Mouse (Mus musculus): ENCODE data around the gene Vwa5b1. TPM values are rescaled to one million over a fixed set of nuclear protein-coding genes. Genes with fewer than 3 reads are reported as not detected.
A peak's percentile ranks its signal among the peaks of the same experiment; 100 is the strongest.

Vwa5b1 gene
- polyA plus RNA-seq (2016; fragmentation: Nextera tagmentation; extraction: Ambion mirVana): 0.01 and 0.14 TPM in 2 replicates

DNA sequence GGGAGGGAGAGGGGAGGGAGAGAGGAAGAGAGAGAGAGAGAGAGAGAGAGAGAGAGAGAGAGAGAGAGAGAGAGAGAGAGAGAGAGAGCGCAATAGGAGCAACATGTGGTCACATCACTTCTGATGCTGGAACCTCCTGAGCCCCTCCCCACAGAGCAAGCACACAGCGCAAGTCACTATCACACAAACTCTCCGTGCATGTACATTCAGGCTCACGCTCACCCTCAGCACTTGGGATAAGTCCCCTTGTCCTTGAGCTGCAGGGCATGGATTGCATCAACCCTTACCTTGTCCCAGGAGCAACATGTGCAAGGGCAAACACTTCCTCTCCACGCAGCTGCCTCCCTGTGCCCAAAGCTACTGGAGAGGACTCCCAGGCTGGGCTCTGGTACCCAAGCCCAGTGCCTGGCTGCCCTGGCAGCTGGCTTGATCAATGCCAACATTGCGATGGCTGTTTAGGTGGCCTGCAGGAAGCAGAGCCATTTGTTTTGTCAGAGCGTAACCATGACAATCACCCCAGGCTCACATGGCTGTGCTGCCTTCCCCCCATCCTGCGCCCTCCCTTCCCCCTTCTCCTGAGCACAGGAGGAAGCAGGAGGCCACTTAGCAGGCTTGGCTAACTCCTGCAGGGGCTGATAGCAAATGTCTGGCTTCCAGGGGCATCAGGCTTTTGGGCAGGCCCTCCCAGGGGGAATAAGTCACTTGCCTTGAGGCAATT is at the start of gene Vwa5b1:
Gene Vwa5b1 (minus strand): TSS at position 457 of the 718 bp plus-strand sequence.
- WGBS: 12% methylated on average over 8 of the region's 8 CpGs
- no peak within 1 kb of the TSS for H3K4me3 ChIP-seq
- peaks cover 16% of the 10 kb centered on the region for H3K4me1 ChIP-seq
- H3K36me3 ChIP-seq: no peaks in the 10 kb centered on the region
- H3K27me3 ChIP-seq (ENCODE audit: insufficient read depth, poor library complexity, severe bottlenecking): peaks cover 9% of the 10 kb centered on the region
- H3K27ac ChIP-seq: peak within 1 kb of the TSS; percentile 16; the same call in 1 of the 2 replicates
- DNase-seq (ENCODE audit: low spot score): no peak
- no peaks in the 10 kb centered on the region for H3K9me3 ChIP-seq

DNA sequence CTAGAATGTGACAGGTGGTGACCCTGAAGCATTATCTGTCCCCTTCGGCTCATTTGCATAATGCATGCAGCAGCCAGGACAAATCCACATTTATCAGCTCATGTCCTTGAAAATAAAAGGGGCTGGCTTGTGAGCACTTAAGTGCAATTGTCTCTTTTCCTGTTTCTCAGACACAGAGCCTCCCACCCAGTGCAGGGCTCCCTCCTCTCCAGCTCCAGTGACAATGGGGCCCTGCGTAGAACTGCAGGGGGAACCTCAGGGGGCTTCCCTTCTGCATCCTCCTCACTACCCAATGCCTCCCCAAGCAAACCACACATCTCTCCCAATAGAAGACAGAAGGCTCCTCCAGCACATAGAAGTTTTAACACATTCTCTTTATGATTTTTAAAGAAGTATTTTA is 47.1 kb upstream of the Vwa5b1 start:
- H3K27me3 ChIP-seq (ENCODE audit: insufficient read depth, poor library complexity, severe bottlenecking): peaks cover 51% of the 10 kb centered on the region
- no peaks in the 10 kb centered on the region for H3K4me1 ChIP-seq
- 54% methylated on average over 2 of the region's 2 CpGs for WGBS
- no peak for DNase-seq (ENCODE audit: low spot score)
- no peak overlapping the region for H3K27ac ChIP-seq
- H3K4me3 ChIP-seq: no peak overlapping the region
- H3K9me3 ChIP-seq: no peaks in the 10 kb centered on the region
- H3K36me3 ChIP-seq: no peaks in the 10 kb centered on the region

DNA sequence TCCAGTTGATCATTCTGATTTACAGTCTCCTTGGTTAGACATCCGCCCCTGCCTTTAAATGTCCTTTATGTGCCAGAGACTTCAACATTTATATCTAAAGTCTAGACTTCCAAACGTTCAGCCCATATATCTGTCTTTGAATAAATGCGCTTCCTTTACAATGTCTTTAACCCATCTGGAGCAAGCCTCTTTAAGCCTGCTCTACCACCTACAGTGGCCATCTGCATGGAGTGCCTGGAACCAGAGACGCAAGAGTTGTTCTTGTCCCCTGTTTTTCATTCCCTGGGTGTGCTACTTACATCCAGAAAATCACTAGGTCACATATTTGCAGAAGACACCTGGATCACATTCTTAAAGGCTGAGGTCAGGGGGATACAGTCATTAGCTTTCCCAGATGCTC is 44.4 kb upstream of the Vwa5b1 start:
- peaks cover 46% of the 10 kb centered on the region for H3K27me3 ChIP-seq (ENCODE audit: insufficient read depth, poor library complexity, severe bottlenecking)
- H3K4me3 ChIP-seq: no peak overlapping the region
- no peaks in the 10 kb centered on the region for H3K9me3 ChIP-seq
- H3K4me1 ChIP-seq: no peaks in the 10 kb centered on the region
- H3K36me3 ChIP-seq: no peaks in the 10 kb centered on the region
- DNase-seq (ENCODE audit: low spot score): no peak
- no peak overlapping the region for H3K27ac ChIP-seq
- 71% methylated on average over 4 of the region's 4 CpGs for whole genome bisulfite sequencing

DNA sequence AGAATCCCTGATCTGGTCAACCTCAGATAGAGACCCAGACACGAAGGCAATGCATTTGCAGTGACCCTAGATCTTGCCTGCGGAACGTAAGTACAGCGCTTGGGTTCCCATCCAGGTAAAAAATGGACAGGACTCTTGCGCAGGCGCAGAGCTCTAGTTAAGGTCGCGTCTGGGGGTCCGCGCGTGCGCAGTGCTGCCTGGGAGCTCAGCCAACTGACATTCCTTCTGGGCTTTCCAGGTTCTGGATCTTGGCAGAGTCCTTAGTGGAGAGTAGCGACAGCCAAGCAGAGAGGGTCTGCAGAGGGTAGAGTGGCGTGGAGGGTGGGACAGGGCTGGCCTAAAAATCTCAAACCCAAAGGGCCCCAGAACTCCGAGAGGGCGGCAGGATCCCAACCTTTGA is 41.9 kb upstream of the Vwa5b1 start:
- no peak for DNase-seq (ENCODE audit: low spot score)
- Histone ChIP-seq H3K9me3 (no peaks in the 10 kb centered on the region), H3K4me3 (no peak overlapping the region), H3K27ac (no peak overlapping the region), H3K36me3 (no peaks in the 10 kb centered on the region), H3K27me3 (ENCODE audit: insufficient read depth, poor library complexity, severe bottlenecking) (peaks cover 37% of the 10 kb centered on the region), H3K4me1 (no peaks in the 10 kb centered on the region)
- WGBS: 23% methylated on average over 16 of the region's 16 CpGs

DNA sequence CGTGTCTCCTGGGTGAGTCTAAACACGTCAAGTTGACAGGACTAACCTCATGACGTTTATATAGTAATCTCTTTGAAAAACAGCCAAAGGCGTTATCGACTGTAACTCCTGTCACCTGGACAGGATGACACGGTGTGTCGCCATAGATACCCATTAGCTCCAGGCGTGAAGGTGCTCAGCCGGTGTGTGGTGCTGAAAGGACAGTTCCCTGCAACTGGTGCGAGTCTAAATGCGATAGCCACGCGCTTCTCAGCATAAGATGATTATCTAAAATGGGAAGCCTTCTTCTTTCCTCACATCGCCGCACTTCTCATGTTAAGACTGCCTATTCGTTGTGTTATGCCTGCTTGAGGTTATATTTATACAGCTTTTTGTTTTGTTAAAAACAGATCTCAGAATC is 40.8 kb upstream of the Vwa5b1 start:
- WGBS: 10% methylated on average over 16 of the region's 16 CpGs
- Histone ChIP-seq H3K4me3 (no peak overlapping the region), H3K36me3 (no peaks in the 10 kb centered on the region), H3K4me1 (no peaks in the 10 kb centered on the region), H3K27me3 (ENCODE audit: insufficient read depth, poor library complexity, severe bottlenecking) (peaks cover 36% of the 10 kb centered on the region), H3K9me3 (no peaks in the 10 kb centered on the region), H3K27ac (no peak overlapping the region)
- no peak for DNase-seq (ENCODE audit: low spot score)

DNA sequence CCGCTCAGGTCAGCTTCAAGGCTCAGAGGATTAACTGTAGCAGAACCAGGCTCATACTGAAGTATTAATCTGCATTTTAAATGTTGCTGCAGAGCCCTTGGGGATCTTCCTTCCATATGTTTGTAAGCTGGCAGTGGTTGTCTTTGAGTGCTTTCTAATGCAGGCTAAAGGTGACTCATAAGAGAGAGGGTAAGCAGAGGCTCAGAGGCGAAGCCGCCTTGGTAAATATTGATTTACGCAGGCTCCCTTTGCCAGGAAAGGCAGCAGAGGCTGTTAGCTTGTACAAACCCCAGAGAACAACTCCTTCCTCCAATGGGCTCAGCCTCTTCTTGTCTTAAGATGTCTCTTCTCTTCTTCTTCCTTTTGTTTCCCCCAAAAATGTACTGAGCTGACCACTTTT is 36.5 kb upstream of the Vwa5b1 start:
- H3K27ac ChIP-seq: no peak overlapping the region
- no peaks in the 10 kb centered on the region for H3K36me3 ChIP-seq
- WGBS: 65% methylated on average over 4 of the region's 4 CpGs
- no peak for DNase-seq (ENCODE audit: low spot score)
- H3K27me3 ChIP-seq (ENCODE audit: insufficient read depth, poor library complexity, severe bottlenecking): peaks cover 34% of the 10 kb centered on the region; the same call in 1 of the 2 replicates
- no peak overlapping the region for H3K4me3 ChIP-seq
- no peaks in the 10 kb centered on the region for H3K9me3 ChIP-seq
- no peaks in the 10 kb centered on the region for H3K4me1 ChIP-seq

DNA sequence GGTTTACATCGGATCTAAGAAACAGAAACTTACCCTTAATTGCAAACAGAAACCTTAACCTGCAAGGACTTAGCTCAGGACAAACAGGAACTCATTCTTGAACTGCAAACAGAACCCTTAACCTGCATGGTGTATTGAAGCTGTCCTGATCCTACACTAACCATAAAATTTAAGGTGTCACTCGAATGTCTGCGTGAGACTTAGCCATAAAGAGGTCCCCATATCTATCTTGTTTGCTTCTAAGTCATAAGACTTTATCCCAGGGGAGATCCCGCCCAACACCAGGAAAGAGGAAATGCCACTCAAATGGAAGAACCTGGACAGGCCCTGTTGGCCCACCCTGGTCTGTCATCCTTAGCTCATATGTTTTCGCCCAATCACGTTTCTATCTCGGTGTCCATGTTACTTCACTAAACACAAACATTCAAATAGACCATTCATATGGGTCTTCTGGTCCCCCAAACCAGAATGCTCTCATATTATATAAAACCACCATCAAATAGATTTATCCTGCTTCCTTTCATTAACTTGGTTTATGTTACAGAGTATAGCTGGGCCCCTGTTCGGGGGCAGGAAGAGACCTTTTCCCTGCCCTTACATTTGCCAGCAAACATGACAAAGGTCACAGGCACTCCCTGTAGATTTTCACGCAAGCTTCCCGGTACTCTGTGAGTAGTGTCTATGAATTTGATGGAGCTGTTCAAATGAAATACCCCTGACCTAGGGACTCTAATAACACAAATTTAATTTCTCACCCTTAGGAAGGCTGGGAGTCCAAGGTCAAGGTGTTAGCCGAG is 34.6 kb upstream of the Vwa5b1 start:
- DNase-seq (ENCODE audit: low spot score): no peak
- no peak overlapping the region for H3K27ac ChIP-seq
- H3K27me3 ChIP-seq (ENCODE audit: insufficient read depth, poor library complexity, severe bottlenecking): peaks cover 32% of the 10 kb centered on the region; the same call in 1 of the 2 replicates
- WGBS: 78% methylated on average over 11 of the region's 11 CpGs
- no peaks in the 10 kb centered on the region for H3K9me3 ChIP-seq
- no peaks in the 10 kb centered on the region for H3K36me3 ChIP-seq
- no peaks in the 10 kb centered on the region for H3K4me1 ChIP-seq
- H3K4me3 ChIP-seq: no peak overlapping the region

DNA sequence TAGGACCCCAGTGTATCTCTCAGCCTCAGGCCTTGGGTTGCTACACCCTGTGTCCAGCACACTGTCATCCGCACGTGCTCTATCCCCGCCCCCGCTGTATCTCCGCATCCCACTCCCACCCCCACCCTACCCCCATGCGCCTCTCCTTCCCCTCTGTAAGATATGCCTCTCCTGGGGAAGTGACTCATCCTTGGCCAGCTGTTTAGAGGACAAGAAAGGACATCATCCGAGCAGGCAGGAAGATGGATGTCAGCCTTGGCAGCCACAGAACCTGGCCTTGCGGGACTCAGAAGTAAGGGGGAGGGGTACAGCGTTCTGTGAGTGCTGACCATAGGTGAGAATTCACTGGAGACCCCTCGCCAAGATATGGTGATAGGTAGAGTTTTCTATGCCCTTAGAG is 30.8 kb upstream of the Vwa5b1 start:
- WGBS: 56% methylated on average over 10 of the region's 10 CpGs
- Histone ChIP-seq H3K4me1 (no peaks in the 10 kb centered on the region), H3K36me3 (no peaks in the 10 kb centered on the region), H3K27ac (no peak overlapping the region), H3K4me3 (no peak overlapping the region), H3K9me3 (no peaks in the 10 kb centered on the region), H3K27me3 (ENCODE audit: insufficient read depth, poor library complexity, severe bottlenecking) (peaks cover 27% of the 10 kb centered on the region; the same call in 1 of the 2 replicates)
- no peak for DNase-seq (ENCODE audit: low spot score)

DNA sequence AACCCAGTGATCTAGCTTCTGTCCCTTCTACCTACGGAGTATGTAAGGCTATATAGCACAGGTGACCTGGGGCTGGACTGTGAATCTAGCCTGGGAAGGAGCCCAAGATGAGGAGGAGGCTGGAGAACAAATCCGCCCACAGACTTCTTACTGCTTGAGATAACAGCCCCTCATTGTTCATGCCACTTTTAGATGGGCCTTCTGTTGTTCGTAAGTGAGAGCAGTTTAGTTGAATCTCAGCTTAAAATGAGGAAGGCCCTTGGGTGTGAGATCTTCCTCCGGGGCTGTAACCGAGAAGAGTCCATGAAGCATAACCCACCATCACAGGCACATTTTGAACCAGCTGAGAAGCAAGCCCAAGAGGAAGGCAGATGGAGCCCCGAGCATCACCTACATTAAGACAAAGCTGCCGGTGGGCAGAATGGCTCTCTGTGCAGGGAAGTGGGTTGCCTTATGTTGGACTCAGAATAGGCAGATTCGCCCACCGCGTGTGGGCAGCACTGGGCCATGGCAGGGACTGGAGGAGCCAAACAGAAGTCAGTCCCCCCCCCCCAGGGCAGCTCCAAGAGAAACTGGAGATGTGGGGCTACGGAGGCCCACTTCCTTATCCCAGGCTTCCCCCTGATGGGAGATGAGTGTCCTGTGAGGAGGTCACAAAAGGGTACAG is 24.4 kb upstream of the Vwa5b1 start:
- H3K36me3 ChIP-seq: no peaks in the 10 kb centered on the region
- DNase-seq (ENCODE audit: low spot score): no peak
- no peak overlapping the region for H3K27ac ChIP-seq
- peaks cover 7% of the 10 kb centered on the region; the same call in 1 of the 2 replicates for H3K27me3 ChIP-seq (ENCODE audit: insufficient read depth, poor library complexity, severe bottlenecking)
- 75% methylated on average over 11 of the region's 11 CpGs for WGBS
- H3K4me1 ChIP-seq: no peaks in the 10 kb centered on the region
- no peaks in the 10 kb centered on the region for H3K9me3 ChIP-seq
- H3K4me3 ChIP-seq: no peak overlapping the region

DNA sequence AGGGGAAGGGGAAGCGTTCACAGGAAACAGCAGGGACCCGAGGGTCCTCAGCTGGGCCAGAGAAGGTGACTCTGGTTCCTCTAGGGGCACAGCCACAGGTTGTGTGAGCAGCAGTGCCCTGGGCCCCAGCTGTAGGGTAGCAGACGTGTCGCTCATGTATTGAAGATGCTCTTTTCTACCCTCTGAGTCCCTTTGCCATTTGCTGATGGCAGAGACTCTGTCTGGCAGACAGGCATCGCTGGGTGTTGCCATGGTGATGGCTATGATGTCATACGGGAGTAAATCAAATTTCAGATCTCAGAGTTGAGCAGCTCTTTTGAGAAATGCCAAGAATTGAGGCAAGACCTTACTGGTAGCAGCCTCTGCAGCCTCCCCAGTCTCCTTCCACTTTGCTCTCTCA is 17.4 kb upstream of the Vwa5b1 start:
- no peaks in the 10 kb centered on the region for H3K36me3 ChIP-seq
- H3K4me3 ChIP-seq: no peak overlapping the region
- H3K27ac ChIP-seq: no peak overlapping the region
- no peak for DNase-seq (ENCODE audit: low spot score)
- H3K27me3 ChIP-seq (ENCODE audit: insufficient read depth, poor library complexity, severe bottlenecking): no peaks in the 10 kb centered on the region; the same call in 1 of the 2 replicates
- H3K4me1 ChIP-seq: 0 out of 2 replicates have a peak, but pooled peaks cover 3% of the 10 kb centered on the region
- no peaks in the 10 kb centered on the region for H3K9me3 ChIP-seq
- WGBS: 55% methylated on average over 6 of the region's 6 CpGs

DNA sequence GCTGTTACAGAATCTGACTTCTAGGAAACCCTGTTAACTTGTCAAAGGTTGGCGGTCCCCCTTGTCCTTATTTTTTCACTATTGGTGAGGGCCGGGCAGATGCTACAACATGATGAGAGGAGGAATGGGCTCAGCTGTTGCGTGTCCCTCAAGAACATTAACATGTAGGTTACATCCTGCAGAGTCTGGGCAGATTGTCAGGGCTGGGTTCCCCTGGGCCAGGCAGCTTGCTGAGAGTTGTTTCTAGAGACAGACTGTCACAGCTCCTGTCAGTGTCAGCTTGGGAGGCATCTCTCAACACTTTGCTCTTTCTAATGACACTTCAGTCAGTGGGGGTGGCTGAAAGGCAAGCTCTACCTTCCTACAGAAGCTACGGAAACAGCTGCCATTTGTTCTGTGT is 16.2 kb upstream of the Vwa5b1 start:
- H3K9me3 ChIP-seq: no peaks in the 10 kb centered on the region
- H3K27ac ChIP-seq: no peak overlapping the region
- WGBS: 78% methylated on average over 4 of the region's 4 CpGs
- 0 out of 2 replicates have a peak, but pooled peaks cover 3% of the 10 kb centered on the region for H3K4me1 ChIP-seq
- H3K4me3 ChIP-seq: no peak overlapping the region
- H3K27me3 ChIP-seq (ENCODE audit: insufficient read depth, poor library complexity, severe bottlenecking): no peaks in the 10 kb centered on the region; the same call in 1 of the 2 replicates
- H3K36me3 ChIP-seq: no peaks in the 10 kb centered on the region
- no peak for DNase-seq (ENCODE audit: low spot score)

DNA sequence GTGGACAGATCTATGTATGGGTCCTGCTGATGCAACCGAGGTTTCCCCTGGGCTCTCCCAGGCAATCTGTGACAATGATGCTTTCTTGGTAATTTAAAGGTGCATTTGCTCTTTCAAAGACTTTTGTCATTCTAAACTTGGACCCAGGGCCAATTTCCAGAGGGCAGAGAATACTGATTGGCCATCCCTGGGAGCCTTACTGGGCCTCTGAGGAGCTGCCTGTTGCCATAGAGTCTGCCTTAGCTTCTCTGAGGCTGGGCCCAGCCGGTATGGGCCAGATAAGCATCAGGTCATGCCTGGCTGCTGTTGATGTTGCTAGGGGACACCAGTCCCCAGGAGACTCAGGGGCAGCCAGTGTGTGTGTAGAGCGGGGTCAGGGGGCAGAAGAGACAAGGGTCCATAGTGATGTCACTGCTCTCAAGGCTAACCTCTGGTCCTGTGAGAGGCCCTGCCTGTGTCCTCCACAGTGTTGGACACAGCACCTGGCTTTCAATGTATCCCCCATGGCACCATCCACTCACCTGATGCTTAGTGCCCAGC is 12.5 kb upstream of the Vwa5b1 start:
- Histone ChIP-seq H3K9me3 (no peaks in the 10 kb centered on the region), H3K27me3 (ENCODE audit: insufficient read depth, poor library complexity, severe bottlenecking) (no peaks in the 10 kb centered on the region; the same call in 1 of the 2 replicates), H3K4me3 (no peak overlapping the region), H3K4me1 (0 out of 2 replicates have a peak, but pooled peaks cover 3% of the 10 kb centered on the region), H3K36me3 (no peaks in the 10 kb centered on the region), H3K27ac (no peak overlapping the region)
- 47% methylated on average over 3 of the region's 3 CpGs for WGBS
- DNase-seq (ENCODE audit: low spot score): no peak

Measured in heart, embryonic 10.5 days (tissue).